Mouse (Mus musculus) skeletal muscle tissue, adult 2 months (tissue): ENCODE measurements at regions not wholly inside any gene's neighbourhood (a gene's known extent, or its start where the extent isn't known, plus 50 kb on each side); places are given as distances from the start of the nearest gene placed in this dataset.
A peak's percentile ranks its signal among the peaks of the same experiment; 100 is the strongest.

Experiments used
- DNase-seq: peaks from one replicate; pipeline ENCODE4 v3.0.0-alpha.2; 2012; ENCODE audit warnings: low read depth, low spot score

DNA sequence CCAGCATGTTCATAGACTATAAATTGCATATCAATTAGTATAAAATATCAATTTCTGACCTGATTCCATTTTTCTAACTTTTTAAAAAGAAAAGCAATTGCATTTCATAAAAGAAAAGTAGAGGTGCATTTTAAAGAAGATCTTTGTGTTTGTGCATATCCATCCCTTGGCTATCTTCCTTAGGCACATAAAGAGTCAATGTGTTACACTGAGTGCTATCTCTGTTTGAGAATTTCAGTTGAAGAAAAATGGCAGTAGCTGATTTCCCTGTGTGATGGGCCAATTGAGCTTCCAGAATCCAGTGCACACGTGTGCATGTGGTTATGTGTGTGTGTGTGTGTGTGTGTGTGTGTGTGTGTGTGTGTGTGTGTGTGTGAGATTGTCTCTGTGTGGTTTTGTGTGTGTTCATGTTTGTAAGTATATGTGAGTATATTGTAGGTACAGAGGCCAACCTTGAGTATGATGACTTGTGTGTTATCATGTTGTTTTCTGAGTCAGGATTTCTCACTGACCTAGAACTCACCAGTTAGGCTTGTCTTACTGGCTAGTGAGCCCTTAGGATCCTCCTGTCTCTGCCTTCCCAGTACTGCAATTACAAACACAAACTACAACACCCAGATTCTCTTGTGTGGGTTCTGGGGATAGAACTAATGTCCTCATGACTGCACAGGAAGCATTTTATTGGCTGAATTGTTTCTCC is 249.6 kb downstream of the Cdk5rap2 start:
- DNase-seq: no peak

DNA sequence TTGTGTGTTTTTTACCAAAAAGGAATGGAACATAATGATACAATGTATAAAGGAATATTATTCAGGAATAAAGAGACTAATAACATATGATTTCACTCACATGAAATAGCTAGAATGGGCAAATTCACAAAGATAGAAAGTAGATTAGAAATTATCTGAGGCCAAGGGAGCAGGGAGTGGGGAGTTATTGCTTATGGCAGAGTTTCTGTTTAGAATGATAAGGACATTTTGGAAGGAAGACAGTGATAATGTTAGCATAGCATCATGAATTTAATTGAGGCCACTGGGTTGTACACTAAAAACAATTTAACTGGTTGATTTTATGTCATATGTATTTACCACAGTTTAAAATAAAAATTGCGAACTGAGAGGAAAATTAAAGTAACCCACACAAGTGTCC is 250.2 kb downstream of the Cdk5rap2 start:
- DNase-seq: no peak

DNA sequence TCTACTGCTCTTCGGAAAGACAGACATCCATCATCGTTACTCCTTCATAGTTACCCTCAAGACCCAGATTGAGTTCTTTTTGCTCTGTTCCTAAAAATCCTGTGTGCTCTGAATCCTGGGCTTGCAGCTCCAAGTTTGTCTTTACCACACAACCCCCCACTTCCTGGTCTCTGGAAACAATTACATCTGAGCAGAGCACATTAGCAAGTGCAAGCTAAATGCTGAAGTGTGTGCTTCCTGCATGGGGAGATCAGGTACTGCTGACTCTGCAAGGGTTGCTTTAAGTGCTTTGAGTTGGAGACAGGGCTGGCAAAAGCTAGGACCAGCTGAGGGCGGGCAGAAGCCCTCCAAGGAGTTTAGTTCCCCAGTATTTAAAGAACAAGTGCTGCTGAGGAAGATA is 257.1 kb downstream of the Cdk5rap2 start:
- DNase-seq: peak; percentile 1

DNA sequence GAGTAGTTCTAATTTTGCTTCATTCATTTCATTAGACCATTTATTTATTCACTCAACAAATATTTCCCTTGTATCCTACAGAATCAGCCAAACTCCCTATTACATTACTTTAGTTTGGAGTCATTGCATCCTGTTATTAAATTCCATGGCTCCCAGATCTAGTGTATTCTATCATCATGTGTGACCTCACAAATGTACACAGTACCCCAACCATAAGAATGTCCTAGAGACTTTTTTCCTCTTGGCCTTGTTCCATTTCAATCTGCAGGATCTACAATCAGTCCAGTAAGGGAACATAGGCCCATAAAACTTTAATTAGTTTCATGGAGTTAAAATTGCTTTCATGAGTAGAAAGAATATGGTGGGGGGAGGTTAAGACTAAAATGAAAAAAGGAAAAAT is 301.2 kb downstream of the Cdk5rap2 start:
- DNase-seq: no peak

DNA sequence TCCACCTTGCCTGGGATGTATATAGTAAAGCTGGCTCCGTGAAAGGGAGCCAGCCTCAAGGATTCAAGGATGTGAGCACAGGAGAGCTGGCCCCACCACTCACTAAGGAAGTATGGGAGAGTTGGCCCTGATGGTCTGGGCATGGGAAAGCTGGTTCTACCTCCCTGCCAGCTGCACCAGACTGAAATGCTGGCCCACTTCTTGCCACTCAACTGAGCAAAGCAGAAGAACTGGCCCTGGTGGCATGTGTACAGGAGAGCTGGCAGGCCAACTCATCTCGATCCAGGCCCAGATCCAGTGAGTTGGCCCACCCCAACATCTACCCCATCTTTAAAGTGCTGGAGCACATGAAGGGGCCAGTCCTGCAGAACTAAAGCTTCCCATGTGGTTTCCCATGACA is 304.5 kb downstream of the Cdk5rap2 start:
- no peak for DNase-seq

DNA sequence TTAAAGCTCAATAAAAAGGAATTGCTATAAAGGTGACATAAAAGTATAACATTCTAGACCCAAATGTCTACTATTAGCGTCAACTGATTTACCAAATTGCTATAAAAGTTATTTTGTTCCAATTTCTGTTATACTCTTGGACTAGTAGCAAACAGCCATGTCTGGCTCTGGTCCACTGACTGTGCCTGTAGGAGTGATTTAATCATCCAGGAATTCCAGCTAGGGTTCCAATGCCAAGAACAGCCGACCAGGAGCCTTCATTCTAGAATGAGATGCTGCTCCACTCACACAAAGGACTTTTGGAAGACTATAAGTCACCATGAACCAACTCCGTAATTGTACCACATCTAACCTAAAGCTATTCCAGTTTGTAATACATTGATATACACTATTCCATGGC is 312.9 kb downstream of the Cdk5rap2 start:
- peak; percentile 29 for DNase-seq

DNA sequence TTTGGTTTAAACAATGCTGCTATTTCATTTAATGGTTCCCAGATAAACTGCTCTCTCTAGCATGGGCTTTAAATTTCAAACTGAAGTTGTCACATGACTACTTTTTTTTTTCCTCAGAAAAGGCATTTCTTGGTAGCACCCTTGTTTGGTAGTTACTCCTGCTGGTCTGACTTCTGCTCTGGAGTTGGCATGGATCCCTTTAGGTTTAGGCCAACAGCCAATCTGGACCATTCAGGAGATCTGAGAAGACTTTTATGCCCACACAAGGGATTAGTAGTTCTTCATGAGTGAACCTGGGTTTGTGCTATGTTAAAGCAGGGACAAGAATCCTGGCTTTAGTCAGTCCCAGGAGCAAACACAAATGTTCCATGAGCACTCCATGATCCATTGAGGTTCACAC is 332.0 kb downstream of the Cdk5rap2 start:
- DNase-seq: no peak

DNA sequence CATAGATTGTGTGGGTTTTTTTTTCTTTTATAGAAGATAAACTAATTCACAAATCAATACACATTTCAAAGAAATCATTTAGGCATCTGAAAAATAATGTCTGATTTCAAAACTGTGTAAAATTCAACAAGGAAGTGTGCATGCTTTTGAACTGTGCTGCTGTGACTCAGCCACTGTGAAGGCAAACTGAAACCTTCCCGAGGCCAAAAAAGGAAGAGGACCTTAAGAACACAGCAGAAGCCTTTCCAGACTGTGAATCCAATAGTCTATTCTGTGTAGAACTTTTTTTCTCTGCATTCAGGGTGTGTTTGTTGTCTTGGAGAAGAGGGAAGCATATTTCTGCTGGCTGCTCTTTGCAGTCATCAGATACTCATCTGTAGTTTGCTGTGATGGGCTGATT is 347.7 kb downstream of the Cdk5rap2 start:
- DNase-seq: no peak

DNA sequence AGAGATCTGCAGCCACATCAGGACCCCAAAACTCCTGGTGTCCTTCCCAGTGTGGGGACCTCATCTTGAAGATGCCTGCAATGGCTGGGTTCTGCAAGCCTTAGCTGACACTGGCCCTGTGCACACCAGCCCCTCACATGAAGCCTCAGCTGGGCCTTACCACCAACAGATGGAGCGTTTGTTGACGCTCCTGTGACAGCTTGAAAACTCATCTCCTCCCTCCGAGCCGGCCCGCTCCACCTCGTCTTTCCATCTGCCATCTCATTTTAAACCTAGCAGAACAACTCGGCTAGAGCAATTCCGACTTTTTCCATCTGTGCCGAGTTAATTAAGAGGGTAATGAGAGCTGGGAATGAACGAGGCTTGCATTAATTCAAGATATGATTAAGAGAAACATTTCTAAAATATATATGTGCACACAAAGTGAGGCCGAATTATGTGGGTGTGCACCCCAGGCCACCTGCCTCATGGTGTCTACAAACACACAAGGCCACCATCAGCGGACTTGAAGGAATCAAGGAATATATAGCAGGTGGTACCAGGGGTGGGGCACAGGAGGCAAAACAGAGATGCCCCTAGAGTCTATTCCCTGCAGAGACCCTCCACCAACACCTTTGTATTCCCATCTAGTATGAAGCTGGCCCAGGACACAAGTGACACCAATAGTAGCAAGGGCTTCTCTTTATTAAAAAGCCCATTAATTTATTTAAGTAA is 351.3 kb downstream of the Cdk5rap2 start:
- DNase-seq: no peak

DNA sequence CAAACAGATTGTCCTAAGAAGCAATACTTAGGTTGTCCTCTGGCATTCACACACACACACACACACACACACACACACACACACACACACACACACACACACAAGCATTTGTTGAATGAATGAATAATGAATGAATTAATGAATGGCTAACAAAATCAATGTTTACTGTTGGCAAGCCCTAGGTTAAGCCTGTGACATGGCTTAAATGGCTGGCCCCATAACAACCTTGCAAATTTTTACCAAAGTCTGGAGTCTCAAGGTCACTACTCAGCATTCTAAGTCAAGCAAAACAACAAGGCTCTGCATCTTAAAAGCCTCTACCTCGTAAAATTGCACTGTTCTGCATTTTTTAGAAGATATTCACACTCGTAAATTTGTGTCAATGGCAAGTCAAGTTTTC is 357.1 kb downstream of the Cdk5rap2 start:
- DNase-seq: no peak

DNA sequence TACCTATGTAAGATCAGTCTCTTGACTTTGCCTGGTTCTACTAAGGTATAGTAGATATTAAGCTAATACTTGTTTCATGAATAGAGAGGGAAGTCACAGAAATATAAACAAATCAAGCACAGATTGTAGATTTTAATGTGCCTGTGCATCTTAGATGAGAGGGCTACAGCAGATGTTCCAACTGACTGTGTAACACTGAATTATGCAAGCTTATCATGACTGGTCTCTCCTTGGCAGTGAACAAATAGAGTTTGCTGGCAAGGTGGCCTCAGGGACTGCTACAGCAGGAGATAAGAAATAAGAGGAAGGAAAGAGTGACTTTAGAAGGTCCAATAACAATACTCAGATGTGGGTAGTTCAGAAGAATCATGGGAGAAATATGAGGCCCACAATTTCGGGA is 372.0 kb downstream of the Cdk5rap2 start:
- DNase-seq: no peak

DNA sequence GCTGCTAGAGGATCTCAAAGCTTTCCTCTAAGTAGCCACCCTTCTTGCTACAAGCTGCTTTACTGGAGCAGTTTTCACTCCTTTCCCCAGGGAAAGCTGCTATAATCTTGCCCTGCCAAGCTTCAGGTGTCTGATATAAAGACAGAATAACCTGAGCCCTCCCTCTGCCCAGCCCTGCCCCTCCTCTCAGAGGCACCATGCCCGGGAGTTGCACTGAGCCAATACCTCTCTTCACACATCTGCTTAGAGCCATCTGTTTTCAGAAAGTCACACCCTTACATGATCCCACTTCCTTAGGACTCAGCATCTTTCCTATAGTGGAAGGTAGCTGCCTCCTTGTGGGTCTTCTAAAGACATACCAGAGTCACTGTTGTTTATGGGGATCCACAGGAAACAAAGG is 374.3 kb downstream of the Cdk5rap2 start:
- no peak for DNase-seq

DNA sequence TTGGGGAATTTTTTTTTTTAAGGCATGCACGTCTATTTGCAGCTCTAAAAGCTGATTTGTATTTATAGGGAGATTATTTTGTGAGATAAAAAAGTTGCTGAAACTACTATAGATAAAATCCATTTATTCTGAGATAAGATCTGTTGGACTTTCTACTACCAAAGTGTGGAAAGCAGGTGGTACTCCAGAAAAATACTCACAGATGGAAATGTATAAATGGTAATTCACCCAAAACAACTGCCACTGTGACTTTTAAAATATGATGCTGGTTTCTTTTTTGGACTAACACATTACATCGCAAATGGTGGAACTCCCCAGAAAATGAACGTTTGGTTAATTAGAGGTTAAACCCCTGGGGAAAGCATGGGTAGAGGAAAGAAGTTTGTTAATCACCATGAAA is 377.7 kb downstream of the Cdk5rap2 start:
- DNase-seq: no peak

DNA sequence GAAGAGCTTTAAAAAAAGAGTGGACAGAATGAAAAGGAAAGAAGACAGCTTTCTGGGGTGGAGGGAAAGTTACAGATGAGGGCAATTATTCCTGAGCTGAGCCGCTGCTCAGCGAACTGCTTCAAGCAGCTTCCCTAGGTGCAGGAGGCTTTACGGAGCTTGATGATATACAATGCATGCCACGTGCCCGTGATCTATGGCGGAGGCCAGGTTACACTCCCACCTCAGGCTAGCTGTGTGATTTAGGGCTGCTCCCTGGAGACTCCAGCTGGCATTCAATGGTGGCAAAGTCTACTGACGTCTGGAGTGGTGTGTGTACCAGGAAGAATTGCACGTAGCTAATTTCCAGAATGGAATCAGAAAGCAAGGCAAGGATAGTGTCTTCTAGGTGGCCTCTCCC is 383.4 kb downstream of the Cdk5rap2 start:
- no peak for DNase-seq

DNA sequence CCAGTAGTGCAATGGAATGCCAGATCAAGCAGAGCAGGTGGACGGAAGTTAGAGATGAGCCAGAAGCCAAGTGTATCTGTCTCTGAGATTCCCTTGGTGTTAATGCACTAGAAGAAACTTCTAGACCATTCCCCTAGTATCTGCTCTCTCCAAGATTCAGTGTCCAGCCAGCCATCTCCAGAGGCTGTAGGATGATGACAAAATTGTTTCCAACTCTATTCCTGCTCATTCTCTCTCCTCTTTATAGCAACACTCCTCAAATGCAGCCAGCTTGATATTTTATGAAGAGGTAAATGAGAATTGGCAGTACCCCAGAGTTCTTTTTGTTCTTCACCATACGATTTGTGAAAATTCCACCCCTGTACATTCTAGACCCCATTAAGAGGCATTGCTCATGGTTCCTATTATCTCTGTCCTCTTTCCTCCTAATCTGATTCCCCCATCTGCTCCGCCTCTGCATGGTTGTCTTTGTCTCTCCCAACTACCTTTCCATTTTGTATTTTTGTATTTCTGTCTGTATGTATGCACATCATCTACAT is 385.3 kb downstream of the Cdk5rap2 start:
- no peak for DNase-seq

DNA sequence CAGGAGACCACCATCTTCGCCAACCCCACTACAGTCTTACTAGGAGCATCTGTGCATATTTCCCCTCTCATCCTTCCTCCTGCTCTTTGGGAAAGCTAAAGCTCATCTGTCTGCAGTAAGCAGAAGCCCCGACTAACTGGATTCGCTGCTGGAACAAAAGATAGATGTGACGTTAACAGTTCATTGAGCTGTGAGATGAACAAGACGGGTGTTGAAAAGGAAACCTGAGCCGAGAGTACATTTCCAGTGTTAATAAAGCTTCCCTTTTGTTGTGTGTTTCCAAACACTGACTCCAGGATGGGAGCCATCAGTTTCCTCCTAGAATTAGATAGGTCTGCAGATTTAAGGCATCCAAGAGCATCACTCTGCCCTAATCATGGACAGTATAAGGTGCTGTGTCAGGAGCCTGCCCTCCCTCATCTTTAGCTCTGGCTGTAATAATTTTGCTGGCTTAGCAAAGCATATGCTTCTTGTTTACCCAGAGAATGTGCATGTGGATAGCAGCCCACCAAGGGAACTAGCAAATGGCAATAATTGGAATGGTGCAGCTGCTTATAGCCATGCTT is 389.3 kb downstream of the Cdk5rap2 start:
- no peak for DNase-seq

DNA sequence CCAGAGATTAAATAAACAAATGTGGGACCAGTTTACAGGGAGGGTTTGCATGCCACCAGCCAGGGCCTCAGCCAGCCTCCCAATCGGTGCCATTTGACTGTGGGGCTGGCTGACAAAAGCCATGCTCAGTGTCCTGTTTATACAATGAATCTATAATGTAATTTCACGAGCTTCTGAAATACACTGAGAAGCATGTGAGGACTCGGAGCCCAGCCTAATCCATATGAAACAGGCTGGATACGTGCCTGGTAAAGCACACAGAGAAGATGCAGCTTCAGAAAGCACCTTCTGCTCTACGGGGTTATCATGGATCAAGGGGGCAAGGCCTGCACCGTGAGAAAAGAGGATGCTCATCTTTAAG is 398.0 kb downstream of the Cdk5rap2 start:
- DNase-seq: no peak

DNA sequence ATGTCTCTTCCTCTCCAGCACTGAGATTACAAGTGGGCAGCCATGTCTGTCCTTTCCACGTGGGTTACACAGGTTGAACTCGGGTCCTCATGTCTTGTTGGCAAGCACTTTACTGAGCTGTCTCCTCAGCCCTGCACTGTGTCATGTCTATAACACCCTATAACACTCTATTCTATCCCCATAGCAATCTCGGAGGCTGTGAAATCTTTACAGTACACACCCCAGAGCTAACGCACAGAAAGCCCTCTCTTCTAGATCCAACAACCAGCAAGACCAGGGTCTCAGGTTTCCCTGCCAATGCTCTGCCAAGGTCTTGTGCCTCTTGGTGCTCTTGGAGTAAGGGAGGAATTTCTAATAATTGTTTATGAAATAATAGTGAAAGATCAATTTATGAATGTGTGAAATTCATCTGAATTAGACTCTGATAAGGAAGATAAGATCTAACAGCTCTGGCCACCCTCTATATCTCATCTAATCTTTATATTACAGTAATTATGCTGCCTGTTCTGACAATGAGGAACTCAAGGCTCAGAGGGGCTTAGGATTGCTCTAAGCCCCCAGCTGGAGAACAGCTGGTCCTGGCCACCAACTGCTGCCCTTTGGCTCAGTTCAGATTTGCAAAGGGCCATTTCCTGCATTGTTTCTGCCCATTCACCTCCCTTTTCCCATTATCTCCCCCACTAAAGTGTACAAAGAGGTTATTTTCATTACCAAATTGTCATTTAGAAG is 398.6 kb downstream of the Cdk5rap2 start:
- no peak for DNase-seq

DNA sequence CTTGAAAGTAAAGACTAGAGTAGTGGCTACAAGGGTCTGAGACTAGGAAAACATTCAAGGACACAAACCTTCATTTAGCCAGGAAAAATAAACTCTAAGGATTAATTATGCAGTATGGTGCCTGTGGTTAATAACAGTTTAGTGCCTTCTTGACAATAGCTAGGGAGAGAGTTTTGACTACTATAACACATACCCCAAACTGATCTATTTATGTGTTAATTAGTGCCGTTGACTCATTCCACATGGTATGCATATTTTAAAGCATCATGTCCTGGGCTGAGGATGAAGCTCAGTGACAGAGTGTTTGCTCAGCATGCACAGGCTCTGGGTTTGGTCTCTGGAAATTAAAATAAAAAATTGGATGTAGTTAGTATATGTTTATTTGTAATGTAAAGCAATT is 399.8 kb downstream of the Cdk5rap2 start:
- DNase-seq: no peak

DNA sequence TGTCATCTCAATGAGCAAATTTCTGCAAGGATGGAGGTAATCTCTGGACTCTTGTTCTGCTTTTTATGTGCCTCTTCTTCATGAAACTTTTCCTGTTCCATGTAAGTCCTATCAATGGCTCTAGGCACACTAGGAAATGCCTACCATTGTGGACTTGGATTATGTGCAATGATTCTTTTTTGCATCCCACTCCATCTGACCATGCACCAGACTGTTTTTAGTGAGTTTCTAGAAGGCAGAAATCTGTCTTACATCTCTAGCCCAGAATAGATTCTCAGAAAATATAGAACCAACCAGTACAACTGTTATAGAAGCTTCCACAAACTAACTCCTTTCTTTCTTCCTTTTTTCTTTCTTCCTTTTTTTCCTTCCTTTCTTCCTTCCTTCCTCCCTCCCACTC is 405.3 kb downstream of the Cdk5rap2 start:
- DNase-seq: no peak

DNA sequence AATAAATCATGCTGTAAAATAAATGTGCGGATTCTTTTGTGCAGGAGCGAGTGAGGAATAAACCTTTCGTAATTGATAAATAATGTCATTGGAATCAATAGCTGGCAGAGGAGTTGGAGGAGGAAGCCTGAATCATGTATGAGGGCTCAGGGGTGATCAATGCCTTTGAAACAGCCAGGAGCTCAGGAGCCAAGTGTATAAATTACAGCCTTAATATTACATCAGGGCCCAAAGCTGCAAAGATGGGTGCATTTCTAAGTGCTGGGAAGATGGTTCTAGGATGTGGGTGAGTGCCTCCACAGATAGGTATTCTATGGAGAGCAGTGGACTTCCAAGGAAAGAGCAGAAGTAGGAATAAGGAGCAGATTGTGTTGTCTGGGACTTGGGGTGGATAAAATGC is 417.0 kb downstream of the Cdk5rap2 start:
- no peak for DNase-seq

DNA sequence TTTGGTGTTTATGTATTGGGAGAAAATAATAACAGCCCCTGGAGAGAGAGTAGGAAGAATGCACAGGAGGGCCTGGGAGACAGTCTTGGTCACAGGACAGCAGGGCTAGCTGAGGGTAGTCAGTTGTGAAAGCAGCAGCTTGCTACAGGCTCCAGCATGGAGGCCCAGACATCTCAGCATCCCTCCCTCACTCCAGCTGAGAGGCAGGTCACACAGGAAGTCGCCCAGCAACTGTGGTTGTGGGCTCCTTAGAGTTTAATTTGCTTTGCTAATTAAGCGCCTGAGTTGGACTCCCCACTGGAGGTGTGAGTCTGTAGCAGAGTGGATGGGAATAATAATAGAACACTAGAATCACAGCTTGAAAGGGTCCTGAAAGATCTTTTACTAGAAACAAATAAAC is 436.0 kb downstream of the Cdk5rap2 start:
- no peak for DNase-seq
